Mouse (Mus musculus) bone marrow, adult 2 months (tissue): ENCODE data around the gene Sez6l2.

Experiments used
- CTCF ChIP-seq: fragments of 200-500 bp; IDR thresholded peaks from 2 replicates; pipeline ENCODE4 v1.5.1; 2011; ENCODE audit warnings: low read length, control low read depth; ENCODE audit not compliant: control insufficient read depth, insufficient read depth
- POLR2A ChIP-seq: fragments of 200-500 bp; IDR thresholded peaks from 2 replicates; pipeline ENCODE4 v1.6.1; 2011; ENCODE audit warnings: low read depth, mild to moderate bottlenecking, control low read depth, low read length, borderline replicate concordance; ENCODE audit not compliant: control insufficient read depth

DNA sequence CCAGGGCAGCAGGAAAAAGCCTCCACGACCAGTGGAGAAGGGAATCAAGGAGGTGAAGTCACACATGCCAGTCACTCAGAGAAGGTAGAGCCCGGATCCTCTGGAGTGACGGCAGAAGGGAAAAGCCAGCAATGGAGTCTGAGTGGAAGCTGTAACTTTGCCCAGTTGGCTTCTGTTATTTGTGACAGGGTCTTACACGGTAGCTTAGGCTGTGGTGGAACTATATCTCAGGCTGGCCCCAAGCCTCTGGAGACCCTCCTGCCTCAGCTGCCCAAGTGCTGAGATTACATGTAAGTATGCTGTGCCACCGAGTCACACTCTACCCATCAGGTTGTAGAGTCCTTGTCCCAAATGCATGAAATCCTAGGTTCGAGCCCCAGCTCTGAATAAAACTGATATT lies 63.0 kb downstream of the Sez6l2 start:
- TF ChIP-seq CTCF = no peak
- TF ChIP-seq POLR2A = no peak
